Mouse (Mus musculus) stomach, embryonic 14.5 days (tissue): ENCODE results near the gene Elk3. TPM values are rescaled to one million over a fixed set of nuclear protein-coding genes. Genes with fewer than 3 reads are reported as not detected.

Experiments
- ATAC-seq: fragments of 200-750 bp; cut with Nextera tagmentation; 2 replicates; pipeline ENCODE4 v1.8.0; 2017; ENCODE audit warnings: low read depth, moderate TSS enrichment; ENCODE audit not compliant: insufficient number of reproducible peaks, insufficient read depth, low FRiP score
- H3K27ac ChIP-seq: fragments of 300-500 bp; sonication (generic); 2 replicates; pipeline ENCODE4 v1.5.1; 2014; ENCODE audit warnings: mild to moderate bottlenecking, low read length, moderate library complexity, mixed read lengths
- H3K27me3 ChIP-seq: fragments of 300-500 bp; sonication (generic); 2 replicates; pipeline ENCODE4 v1.6.1; 2014; ENCODE audit warnings: low read length, control low read depth, mixed read lengths; ENCODE audit not compliant: control insufficient read depth, insufficient read depth
- H3K36me3 ChIP-seq: fragments of 300-500 bp; sonication (generic); 2 replicates; pipeline ENCODE4 v1.6.1; 2014; ENCODE audit warnings: mild to moderate bottlenecking, control low read depth, low read length, moderate library complexity, mixed read lengths; ENCODE audit not compliant: control insufficient read depth, insufficient read depth
- H3K4me1 ChIP-seq: fragments of 300-500 bp; sonication (generic); 2 replicates; pipeline ENCODE4 v1.6.1; 2014; ENCODE audit warnings: low read length, control low read depth, mixed read lengths; ENCODE audit not compliant: control insufficient read depth, insufficient read depth
- H3K4me2 ChIP-seq: fragments of 300-500 bp; sonication (generic); replicated peaks from 2 replicates; pipeline ENCODE4 v1.6.1; 2014; ENCODE audit warnings: low read depth, low read length, control low read depth
- H3K4me3 ChIP-seq: fragments of 300-500 bp; sonication (generic); 2 replicates; pipeline ENCODE4 v1.5.1; 2014; ENCODE audit warnings: low read depth, low read length, control low read depth
- H3K9ac ChIP-seq: fragments of 300-500 bp; sonication (generic); replicated peaks from 2 replicates; pipeline ENCODE4 v1.6.1; 2014; ENCODE audit warnings: low read depth, mild to moderate bottlenecking, control low read depth, low read length, moderate library complexity, mixed read lengths
- H3K9me3 ChIP-seq: fragments of 300-500 bp; sonication (generic); 2 replicates; pipeline ENCODE4 v1.6.1; 2016; ENCODE audit warnings: low read depth, low read length, control low read depth; ENCODE audit not compliant: control insufficient read depth
- WGBS: fragments of 180-500 bp; shearing (Covaris S2); extraction: QIAGEN DNeasy Blood & Tissue Kit; methylation state at CpG from one replicate; pipeline ENCODE4 v1.1.7; 2014; 5-methylcytosine and 5-hydroxymethylcytosine counted together
- polyA plus RNA-seq: library from polyadenylated mRNA; unstranded; fragments of >200 nt; fragmentation: Nextera tagmentation; extraction: Ambion mirVana; gene quantifications from 2 replicates; pipeline ENCODE4 v1.2.1, GENCODE M21; 2014

The Elk3 gene
- polyA plus RNA-seq, 1 experiment from 2014 or later, result 36.6 TPM

GRCm38 (mm10) chr10:93297774-93298173 is 13.2 kb downstream of the Elk3 start:
- no peak overlapping the region for H3K4me3 ChIP-seq
- no peaks in the 10 kb centered on the region for H3K36me3 ChIP-seq
- H3K4me2 ChIP-seq, result no peak overlapping the region
- no peak overlapping the region for H3K27ac ChIP-seq
- no peaks in the 10 kb centered on the region for H3K9me3 ChIP-seq
- peaks cover 10% of the 10 kb centered on the region; the same call in 1 of the 2 replicates for H3K4me1 ChIP-seq
- H3K27me3 ChIP-seq, result no peaks in the 10 kb centered on the region
- 51% methylated on average over 5 of the region's 5 CpGs for WGBS
- no peak overlapping the region for H3K9ac ChIP-seq
- ATAC-seq, result no peak

DNA sequence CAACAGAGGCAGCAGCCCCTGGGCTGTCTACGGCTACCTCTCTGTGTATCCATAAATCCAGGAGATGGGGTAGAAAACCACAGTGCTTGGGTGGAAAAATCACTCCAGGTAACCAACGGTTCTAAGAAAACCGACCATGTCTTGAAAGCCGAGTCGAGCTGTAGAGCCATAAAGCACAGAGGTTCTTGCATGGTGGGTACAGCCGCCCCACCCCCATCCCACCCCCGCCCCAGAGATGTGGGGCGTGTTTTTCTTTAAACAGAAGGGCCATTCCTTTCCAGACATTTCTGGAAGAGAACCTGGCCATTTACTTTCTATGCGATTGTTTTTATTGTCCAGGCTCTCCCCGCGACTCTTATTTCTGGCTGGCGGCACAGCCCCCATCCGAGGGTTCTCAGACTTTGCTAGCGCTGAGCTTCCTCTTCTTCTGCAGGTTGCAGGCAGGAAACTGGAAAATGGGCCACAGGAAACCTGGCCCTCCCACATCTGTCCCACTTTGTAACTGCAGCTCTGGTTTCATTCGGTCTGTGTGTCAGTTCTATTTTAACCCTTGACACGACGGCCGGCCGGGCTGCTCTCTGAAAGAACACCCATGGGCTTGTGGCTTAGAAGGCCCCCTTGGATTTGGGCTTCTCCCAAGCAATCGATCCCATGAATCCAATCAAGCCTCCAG is 16.3 kb downstream of the Elk3 start:
- no peaks in the 10 kb centered on the region for H3K27me3 ChIP-seq
- 57% methylated on average over 20 of the region's 20 CpGs for WGBS
- no peak for ATAC-seq
- no peak overlapping the region for H3K4me3 ChIP-seq
- H3K4me2 ChIP-seq, result no peak overlapping the region
- no peaks in the 10 kb centered on the region for H3K36me3 ChIP-seq
- H3K9me3 ChIP-seq, result no peaks in the 10 kb centered on the region
- no peak overlapping the region for H3K27ac ChIP-seq
- peaks cover 15% of the 10 kb centered on the region; the same call in 1 of the 2 replicates for H3K4me1 ChIP-seq
- H3K9ac ChIP-seq, result no peak overlapping the region

DNA sequence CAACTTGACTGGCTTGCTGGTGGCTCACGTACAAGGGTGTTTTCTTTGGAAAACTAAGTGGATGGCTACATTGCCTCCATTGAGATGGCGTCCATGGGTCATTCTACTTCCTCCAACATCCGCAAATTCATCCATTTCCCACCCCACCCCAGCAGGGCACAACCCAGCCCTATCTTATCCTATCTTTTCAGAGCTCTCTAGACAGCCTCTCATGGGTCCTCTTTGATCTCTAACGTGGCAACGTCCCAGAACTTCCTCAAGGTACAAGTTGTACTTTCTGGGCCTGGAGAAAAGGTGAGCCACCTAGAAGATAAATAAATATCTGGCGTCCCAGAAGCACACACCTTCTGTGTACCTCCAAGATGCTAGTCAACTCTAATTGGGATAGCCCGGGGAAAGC is 17.3 kb downstream of the Elk3 start:
- no peak for ATAC-seq
- Histone ChIP-seq H3K4me3 (no peak overlapping the region), H3K4me1 (peaks cover 15% of the 10 kb centered on the region; the same call in 1 of the 2 replicates), H3K4me2 (no peak overlapping the region), H3K27ac (no peak overlapping the region), H3K27me3 (no peaks in the 10 kb centered on the region), H3K9me3 (no peaks in the 10 kb centered on the region), H3K36me3 (no peaks in the 10 kb centered on the region), H3K9ac (no peak overlapping the region)
- 70% methylated on average over 7 of the region's 7 CpGs for WGBS

GRCm38 (mm10) chr10:93291843-93292242 is 19.1 kb downstream of the Elk3 start:
- Histone ChIP-seq H3K4me2 (no peak overlapping the region), H3K27ac (no peak overlapping the region), H3K27me3 (no peaks in the 10 kb centered on the region), H3K9ac (no peak overlapping the region), H3K9me3 (no peaks in the 10 kb centered on the region), H3K4me1 (peaks cover 9% of the 10 kb centered on the region; the same call in 1 of the 2 replicates), H3K36me3 (no peaks in the 10 kb centered on the region), H3K4me3 (no peak overlapping the region)
- whole genome bisulfite sequencing, result 7% methylated on average over 6 of the region's 6 CpGs
- ATAC-seq, result no peak

GRCm38 (mm10) chr10:93291352-93291751 is 19.6 kb downstream of the Elk3 start:
- Histone ChIP-seq H3K9me3 (no peaks in the 10 kb centered on the region), H3K4me1 (peaks cover 9% of the 10 kb centered on the region; the same call in 1 of the 2 replicates), H3K4me3 (no peak overlapping the region), H3K27ac (no peak overlapping the region), H3K9ac (no peak overlapping the region), H3K4me2 (no peak overlapping the region), H3K27me3 (no peaks in the 10 kb centered on the region), H3K36me3 (no peaks in the 10 kb centered on the region)
- ATAC-seq, result no peak
- WGBS, result 39% methylated on average over 7 of the region's 7 CpGs

GRCm38 (mm10) chr10:93289404-93289803 is 21.5 kb downstream of the Elk3 start:
- Histone ChIP-seq H3K4me1 (0 out of 2 replicates have a peak, but pooled peaks cover 5% of the 10 kb centered on the region), H3K9me3 (no peaks in the 10 kb centered on the region)
- 78% methylated on average over 6 of the region's 6 CpGs for WGBS

DNA sequence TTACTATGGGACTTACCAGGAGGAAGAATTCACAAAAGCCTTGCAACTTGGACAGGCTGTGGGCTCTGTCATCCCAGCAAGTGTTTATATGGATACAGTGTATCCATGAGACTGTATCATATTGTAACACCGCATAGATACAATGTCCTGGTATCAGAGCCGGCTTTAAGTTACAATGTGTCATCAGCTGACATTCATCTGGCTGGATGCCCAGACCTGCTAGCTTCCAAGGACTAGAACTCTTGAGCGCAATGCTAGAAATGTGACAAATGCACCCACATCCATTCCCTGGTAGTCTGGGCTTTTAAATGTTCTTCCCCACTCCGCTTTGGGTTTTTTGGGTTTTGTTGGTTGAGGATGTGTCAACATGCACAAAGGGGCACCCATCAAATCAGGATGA is 22.6 kb downstream of the Elk3 start:
- H3K9ac ChIP-seq, result no peak overlapping the region
- no peaks in the 10 kb centered on the region for H3K36me3 ChIP-seq
- 50% methylated on average over 4 of the region's 4 CpGs for WGBS
- no peaks in the 10 kb centered on the region for H3K27me3 ChIP-seq
- H3K4me1 ChIP-seq, result 0 out of 2 replicates have a peak, but pooled peaks cover 5% of the 10 kb centered on the region
- H3K4me2 ChIP-seq, result no peak overlapping the region
- no peak for ATAC-seq
- no peak overlapping the region for H3K4me3 ChIP-seq
- no peaks in the 10 kb centered on the region for H3K9me3 ChIP-seq
- H3K27ac ChIP-seq, result no peak overlapping the region

More at GRCm38 (mm10) chr10:93289404-93289803, 21.5 kb downstream of the Elk3 start:
- Histone ChIP-seq H3K27ac (no peak overlapping the region), H3K36me3 (no peaks in the 10 kb centered on the region), H3K4me2 (no peak overlapping the region), H3K4me3 (no peak overlapping the region), H3K27me3 (no peaks in the 10 kb centered on the region), H3K9ac (no peak overlapping the region)
- ATAC-seq, result no peak

DNA sequence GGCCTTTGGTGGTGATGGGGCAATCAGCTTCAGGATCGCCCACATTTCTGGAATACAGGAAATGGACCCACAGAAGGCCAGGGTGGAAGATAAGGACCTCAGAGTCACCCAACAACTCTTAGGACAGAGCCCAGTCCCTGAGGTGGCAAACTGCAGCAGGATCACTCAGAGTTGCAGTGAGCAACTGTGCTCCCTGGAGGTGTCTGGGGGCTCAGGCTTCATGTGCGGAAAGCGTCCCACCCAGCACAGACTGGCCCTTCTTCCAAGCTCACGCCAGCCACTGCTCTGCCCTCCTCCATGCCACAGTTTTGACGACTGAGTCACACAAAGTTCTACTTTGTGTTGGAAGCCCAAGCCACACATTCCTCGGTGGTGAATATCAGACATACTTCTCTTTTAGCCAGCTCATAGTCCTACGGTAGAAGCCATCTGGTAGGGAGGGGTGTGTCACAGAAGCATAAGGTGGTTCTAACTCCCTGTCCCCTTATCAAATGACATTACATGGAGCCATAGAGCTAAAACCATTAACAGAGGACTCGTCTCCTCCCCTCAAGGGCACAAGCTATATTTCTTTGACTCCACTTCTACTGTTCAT is 23.3 kb downstream of the Elk3 start:
- Histone ChIP-seq H3K9ac (no peak overlapping the region), H3K9me3 (no peaks in the 10 kb centered on the region), H3K27ac (no peak overlapping the region), H3K4me3 (no peak overlapping the region), H3K27me3 (no peaks in the 10 kb centered on the region), H3K4me1 (0 out of 2 replicates have a peak, but pooled peaks cover 5% of the 10 kb centered on the region), H3K36me3 (no peaks in the 10 kb centered on the region), H3K4me2 (no peak overlapping the region)
- no peak for ATAC-seq
- WGBS, result 88% methylated on average over 8 of the region's 8 CpGs
